Mouse (Mus musculus) erythroblast, embryonic 14.5 days (primary cell): Measurements from ENCODE around the gene 2200002D01Rik. TPM values are rescaled to one million over a fixed set of nuclear protein-coding genes. Genes with fewer than 3 reads are reported as not detected.

Experiments used
- H3K27me3 ChIP-seq: 2 replicates; pipeline ENCODE4 v1.6.1; 2012; ENCODE audit warnings: inconsistent platforms; ENCODE audit not compliant: control insufficient read depth
- H3K36me3 ChIP-seq: 2 replicates; pipeline ENCODE4 v1.6.1; 2012; ENCODE audit warnings: mild to moderate bottlenecking, inconsistent platforms; ENCODE audit not compliant: control insufficient read depth
- H3K4me1 ChIP-seq: 2 replicates; pipeline ENCODE4 v1.6.1; 2012; ENCODE audit warnings: inconsistent platforms; ENCODE audit not compliant: control insufficient read depth
- H3K4me3 ChIP-seq: replicated peaks from 2 replicates; pipeline ENCODE3; 2012; ENCODE audit warnings: moderate library complexity, mild to moderate bottlenecking, inconsistent platforms
- H3K9me3 ChIP-seq: 2 replicates; pipeline ENCODE4 v1.6.1; 2012; ENCODE audit warnings: low read length, inconsistent platforms, mixed read lengths; ENCODE audit not compliant: control insufficient read depth
- GATA1 ChIP-seq: IDR thresholded peaks from 2 replicates; pipeline ENCODE4 v1.6.1; 2012; ENCODE audit warnings: low read length, inconsistent platforms, mixed read lengths
- TAL1 ChIP-seq: IDR thresholded peaks from 3 replicates; pipeline ENCODE4 v1.6.1; 2012; ENCODE audit warnings: low read length, inconsistent platforms, mixed read lengths
- polyA plus RNA-seq: library from polyadenylated mRNA; stranded (reverse); fragments of >175 nt; gene quantifications from 2 replicates; pipeline ENCODE4 v1.2.3, GENCODE M21; 2012

Gene 2200002D01Rik
- polyA plus RNA-seq, 1 experiment = not detected

DNA sequence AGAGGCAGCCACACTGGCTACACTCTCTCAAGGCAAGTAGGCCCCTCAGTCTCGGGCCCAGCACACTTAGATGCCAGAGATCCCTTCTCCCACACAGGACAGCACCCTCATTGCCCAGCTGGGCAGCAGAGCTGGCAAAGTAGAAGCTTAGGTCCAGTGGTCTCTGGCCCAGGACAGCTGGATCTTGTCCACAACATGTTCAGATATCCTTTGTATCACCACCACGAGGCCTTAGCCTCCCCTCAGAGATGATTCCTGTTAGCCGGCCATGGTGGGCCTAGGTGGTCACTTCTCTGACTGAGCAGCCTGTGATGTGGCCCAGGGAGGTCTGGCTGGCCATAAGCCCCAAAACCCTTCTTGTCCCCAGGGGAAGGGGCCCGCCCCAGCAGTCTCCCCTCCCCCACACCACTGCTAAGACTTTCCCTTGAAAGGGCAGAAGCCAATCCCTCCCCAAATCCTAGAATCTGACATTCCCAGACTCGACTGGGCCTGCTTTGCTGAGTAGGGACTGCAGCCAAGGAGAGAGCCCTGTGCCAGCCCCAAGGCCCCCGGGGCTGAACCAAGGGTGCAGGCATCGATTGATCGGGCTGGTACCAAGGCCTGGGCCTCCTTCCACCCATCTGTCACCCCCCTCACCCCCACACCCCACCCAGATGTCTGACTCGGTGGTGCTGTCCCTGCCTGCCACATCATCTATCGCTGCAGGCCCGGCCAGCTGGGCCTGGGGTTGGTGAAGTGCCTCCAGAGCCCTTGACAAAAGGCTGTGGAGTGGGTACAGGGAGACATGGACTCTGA is 42.6 kb upstream of the 2200002D01Rik start:
- no peaks in the 10 kb centered on the region for H3K9me3 ChIP-seq
- TF ChIP-seq GATA1 (no peak), TAL1 (no peak)
- peaks cover 10% of the 10 kb centered on the region for H3K4me1 ChIP-seq
- H3K27me3 ChIP-seq = peaks cover 15% of the 10 kb centered on the region
- H3K4me3 ChIP-seq = no peak overlapping the region
- no peaks in the 10 kb centered on the region for H3K36me3 ChIP-seq

DNA sequence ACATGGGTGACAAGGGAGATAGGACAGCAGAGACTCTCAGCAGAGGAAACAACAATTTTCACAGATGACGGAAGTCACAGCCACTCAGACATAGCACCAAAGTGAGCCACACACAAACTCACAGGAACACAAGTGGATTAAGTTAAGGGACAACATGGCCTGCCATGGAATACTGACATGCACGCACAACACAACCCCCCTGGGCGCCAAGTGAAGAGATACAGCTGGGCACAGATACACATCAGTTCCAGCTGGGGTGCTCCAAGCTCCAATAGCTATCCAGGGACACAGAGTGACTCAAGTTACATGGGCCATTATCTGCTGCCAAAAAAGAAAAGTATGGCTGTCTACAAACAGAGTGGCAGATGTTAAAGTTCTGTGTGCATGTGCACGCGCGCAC is 41.6 kb upstream of the 2200002D01Rik start:
- H3K4me3 ChIP-seq = no peak overlapping the region
- no peak for TF ChIP-seq GATA1
- TF ChIP-seq TAL1 = no peak
- H3K4me1 ChIP-seq = peaks cover 11% of the 10 kb centered on the region
- H3K9me3 ChIP-seq = no peaks in the 10 kb centered on the region
- H3K36me3 ChIP-seq = no peaks in the 10 kb centered on the region
- peaks cover 15% of the 10 kb centered on the region for H3K27me3 ChIP-seq

DNA sequence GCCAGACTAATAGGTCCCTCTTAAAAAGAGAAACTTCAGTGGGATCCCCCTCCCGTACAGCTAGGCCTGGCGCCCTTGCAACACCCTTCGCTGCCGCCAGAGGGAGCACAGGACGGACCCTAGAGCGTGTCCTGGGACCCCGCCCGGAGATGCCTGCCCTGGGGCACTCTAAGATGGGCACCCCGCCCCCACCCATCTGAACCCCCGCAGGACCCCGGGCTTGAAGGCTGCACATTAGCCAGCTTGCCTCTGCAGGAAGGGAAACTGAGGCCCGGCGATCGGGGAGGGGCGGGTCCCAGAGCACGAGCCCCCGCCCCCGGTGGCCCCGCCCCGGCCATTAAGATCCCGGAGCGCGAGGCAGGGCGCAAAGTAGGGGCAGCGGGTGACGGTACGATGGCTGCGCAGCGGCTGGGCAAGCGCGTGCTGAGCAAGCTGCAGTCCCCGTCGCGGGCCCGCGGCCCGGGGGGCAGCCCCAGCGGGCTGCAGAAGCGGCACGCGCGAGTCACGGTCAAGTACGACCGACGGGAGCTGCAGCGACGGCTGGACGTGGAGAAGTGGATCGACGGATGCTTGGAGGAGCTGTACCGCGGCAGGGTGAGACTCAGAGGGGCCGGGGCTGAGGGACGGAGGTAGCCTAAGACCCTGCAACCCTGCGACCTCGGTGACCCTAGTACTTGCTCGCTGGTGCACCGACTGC is 40.8 kb upstream of the 2200002D01Rik start, which contains the start of gene Ppp1r14a:
Gene Ppp1r14a (plus strand): TSS at position 367 of the 697 bp plus-strand sequence.
- TF ChIP-seq GATA1 (no peak), TAL1 (no peak)

DNA sequence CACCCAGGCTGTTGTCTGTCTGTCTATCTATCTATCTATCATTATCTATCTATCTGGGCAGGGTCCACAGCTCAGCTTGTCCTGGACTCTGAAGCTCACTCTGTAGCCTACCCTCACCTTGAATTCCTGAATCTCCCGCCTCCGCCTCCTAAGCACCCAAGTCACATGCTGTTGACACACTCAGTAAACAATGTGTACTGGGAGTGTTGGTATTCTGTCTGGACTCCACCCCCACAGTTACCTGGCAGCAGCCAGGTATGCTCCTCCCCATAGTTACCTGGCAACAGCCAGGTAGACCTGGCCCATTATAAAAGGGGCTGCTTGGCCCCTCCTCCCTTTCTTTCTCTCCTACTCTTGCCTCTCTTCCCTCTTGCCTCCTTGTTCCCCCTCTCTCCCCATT is 39.8 kb upstream of the 2200002D01Rik start:
- peaks cover 15% of the 10 kb centered on the region for H3K27me3 ChIP-seq
- H3K9me3 ChIP-seq = no peaks in the 10 kb centered on the region
- H3K4me1 ChIP-seq = peaks cover 19% of the 10 kb centered on the region
- TF ChIP-seq GATA1 (no peak), TAL1 (no peak)
- no peak overlapping the region for H3K4me3 ChIP-seq
- no peaks in the 10 kb centered on the region for H3K36me3 ChIP-seq

More for the DNA sequence above, 40.8 kb upstream of the 2200002D01Rik start, which contains the start of gene Ppp1r14a:
- H3K4me3 ChIP-seq = peak within 1 kb of the TSS; percentile 61
- peaks cover 15% of the 10 kb centered on the region for H3K27me3 ChIP-seq
- H3K4me1 ChIP-seq = peaks cover 19% of the 10 kb centered on the region
- H3K36me3 ChIP-seq = no peaks in the 10 kb centered on the region
- no peaks in the 10 kb centered on the region for H3K9me3 ChIP-seq

DNA sequence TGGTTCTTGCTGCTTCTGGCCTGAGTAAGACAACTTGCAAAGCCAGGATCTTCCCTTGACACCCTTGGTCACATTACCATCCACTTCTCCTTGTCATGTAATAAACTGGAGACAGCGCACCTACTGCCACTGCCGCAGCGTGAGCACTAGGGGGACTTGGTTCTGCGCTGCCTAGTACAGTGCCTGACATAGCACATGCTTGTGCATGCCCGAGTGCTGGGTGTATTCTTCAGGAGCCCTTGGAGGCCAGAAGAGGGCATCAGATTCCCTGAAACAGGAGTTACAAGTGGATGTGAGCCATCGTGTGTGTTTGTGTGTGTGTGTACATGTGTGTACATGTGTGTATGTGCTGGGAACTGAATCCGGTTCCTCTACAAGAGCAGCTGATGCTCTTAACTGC is 39.2 kb upstream of the 2200002D01Rik start:
- Histone ChIP-seq H3K4me3 (no peak overlapping the region), H3K36me3 (no peaks in the 10 kb centered on the region), H3K4me1 (peaks cover 19% of the 10 kb centered on the region), H3K27me3 (peaks cover 18% of the 10 kb centered on the region), H3K9me3 (no peaks in the 10 kb centered on the region)
- no peak for TF ChIP-seq GATA1
- no peak for TF ChIP-seq TAL1

DNA sequence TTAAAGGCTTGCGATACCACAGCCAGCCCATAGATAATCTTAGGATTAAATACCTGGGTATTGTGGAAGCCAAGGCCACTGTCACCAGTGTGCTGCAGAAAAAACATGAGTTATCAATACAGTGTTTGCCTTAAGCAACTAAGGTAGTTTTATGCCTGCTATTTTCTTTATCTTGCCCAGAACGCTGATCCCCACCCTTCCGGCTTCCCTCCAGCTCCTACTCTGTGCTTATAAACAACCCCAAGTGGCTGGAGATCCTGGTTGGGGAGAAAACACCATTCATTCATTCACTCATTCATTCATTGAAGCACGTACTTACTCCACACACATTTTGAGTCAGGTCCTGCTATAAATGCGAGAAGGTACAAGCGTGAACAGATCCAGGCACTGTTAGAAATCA is 36.3 kb upstream of the 2200002D01Rik start:
- Histone ChIP-seq H3K36me3 (no peaks in the 10 kb centered on the region), H3K9me3 (no peaks in the 10 kb centered on the region), H3K4me1 (peaks cover 32% of the 10 kb centered on the region), H3K4me3 (no peak overlapping the region), H3K27me3 (peaks cover 28% of the 10 kb centered on the region)
- TF ChIP-seq TAL1 (no peak), GATA1 (no peak)

DNA sequence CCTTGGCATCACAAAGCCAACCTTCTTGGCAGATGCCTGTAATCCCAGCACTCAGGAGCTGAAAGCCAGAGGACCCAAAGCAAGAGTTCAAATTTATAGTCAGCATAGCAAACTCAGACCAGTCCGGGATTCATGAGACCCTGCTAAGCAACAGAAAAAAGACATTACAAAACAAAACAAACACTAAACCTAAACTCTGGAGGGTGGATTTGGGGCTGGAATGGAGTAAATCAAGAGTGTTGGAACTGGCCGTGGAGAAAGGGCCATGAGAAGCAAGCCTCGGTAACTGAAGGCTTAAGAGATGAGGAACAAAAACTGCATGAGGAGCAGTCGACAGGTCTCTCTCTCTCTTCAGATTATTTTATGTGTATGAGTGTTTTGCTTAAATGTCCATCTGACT is 35.6 kb upstream of the 2200002D01Rik start:
- no peaks in the 10 kb centered on the region for H3K36me3 ChIP-seq
- H3K4me3 ChIP-seq = no peak overlapping the region
- peaks cover 24% of the 10 kb centered on the region for H3K27me3 ChIP-seq

DNA sequence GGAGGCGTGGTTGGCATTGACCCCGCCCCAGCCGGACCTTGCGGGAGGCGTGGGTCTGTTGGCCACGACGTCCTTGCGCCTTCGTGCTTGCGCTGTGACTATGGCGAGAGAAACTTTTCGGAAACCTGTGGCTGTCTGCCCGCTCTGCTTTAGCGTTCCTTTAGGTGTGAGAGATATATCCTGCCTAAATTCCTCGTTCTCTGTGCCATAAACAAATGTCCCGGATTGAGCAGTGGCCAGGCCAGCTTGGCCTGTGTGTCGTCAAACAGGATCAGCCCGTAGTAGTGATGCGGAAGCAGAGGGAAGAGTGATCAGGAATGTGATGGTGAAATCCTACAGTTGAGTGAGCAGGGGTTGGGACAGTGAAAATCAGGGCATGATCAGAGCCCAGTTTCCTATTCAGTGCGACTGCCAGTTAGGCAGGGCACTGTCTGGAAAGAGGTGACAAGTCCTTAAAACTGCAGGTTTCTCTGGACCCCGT is 33.8 kb upstream of the 2200002D01Rik start:
- Histone ChIP-seq H3K36me3 (no peaks in the 10 kb centered on the region), H3K27me3 (peaks cover 22% of the 10 kb centered on the region), H3K9me3 (no peaks in the 10 kb centered on the region), H3K4me3 (peak overlapping the region; percentile 60), H3K4me1 (peaks cover 24% of the 10 kb centered on the region)
- TF ChIP-seq GATA1 = no peak
- no peak for TF ChIP-seq TAL1

More for the DNA sequence above, 35.6 kb upstream of the 2200002D01Rik start:
- Histone ChIP-seq H3K9me3 (no peaks in the 10 kb centered on the region), H3K4me1 (peaks cover 25% of the 10 kb centered on the region)
- no peak for TF ChIP-seq TAL1
- TF ChIP-seq GATA1 = no peak

DNA sequence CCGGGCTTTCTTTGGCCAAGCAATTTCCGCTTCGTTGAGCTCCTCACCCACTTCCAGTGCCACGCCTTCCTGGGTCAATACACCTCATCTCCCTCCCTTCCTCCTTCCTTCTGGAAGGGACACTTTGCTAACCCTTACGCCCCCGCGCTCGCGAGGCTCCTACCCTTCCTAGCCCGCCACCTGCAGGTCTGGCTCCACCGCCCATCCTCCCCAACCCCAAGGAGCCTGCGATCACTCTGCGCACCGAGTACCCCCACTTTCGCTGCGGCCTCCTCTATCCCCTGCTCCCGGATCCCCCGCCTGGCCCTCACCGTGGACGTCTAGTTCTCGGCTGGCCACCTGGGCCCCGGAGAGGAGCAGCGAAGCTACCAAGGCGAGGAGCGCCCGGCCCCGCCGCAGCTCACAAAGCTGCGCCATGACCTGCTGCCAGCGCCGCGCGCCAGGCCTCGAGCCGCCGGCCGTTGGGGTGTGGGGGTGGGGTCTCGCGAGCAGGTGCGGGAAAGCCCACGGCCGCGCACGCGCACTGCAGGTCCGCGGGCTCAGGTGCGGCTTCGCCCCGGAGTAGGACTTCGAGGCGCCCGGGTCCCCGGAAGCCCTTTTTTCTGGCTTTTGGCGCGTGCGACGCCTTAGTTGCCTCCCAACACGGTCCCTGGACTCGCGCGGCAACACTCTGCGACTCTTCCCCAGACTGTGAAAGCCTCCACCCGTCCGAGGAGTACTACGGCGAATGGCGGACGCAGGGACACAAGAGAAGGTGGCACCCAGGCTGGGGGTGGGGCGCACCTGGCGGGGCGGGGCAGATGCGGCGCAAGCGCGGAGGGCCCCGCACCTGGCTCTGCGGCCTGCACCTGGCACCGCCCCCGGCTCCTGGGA is 33.2 kb upstream of the 2200002D01Rik start, which contains the start of gene Spint2:
Gene Spint2 (minus strand): TSS at position 712 of the 873 bp plus-strand sequence.
- Histone ChIP-seq H3K4me3 (peak within 1 kb of the TSS; percentile 60), H3K4me1 (peaks cover 24% of the 10 kb centered on the region), H3K36me3 (no peaks in the 10 kb centered on the region), H3K9me3 (no peaks in the 10 kb centered on the region), H3K27me3 (peaks cover 20% of the 10 kb centered on the region)
- TF ChIP-seq TAL1 = no peak
- TF ChIP-seq GATA1 = no peak
